Mouse (Mus musculus) 3134 (cell line): ENCODE measurements around the gene Gm20518.
A peak's percentile ranks its signal among the peaks of the same experiment; 100 is the strongest.

Source experiments
- DNase-seq: peaks from one replicate; pipeline ENCODE4 v3.0.0-alpha.2; 2011; ENCODE audit warnings: low spot score; ENCODE audit not compliant: insufficient read length; ENCODE audit errors: extremely low read depth

The Gm20518 gene

GRCm38 (mm10) chr16:17891567-17891959 lies at the start of gene Gm20518:
Gene Gm20518, minus strand, starts transcription at chr16:17891671.
- DNase-seq: peak; percentile 94

GRCm38 (mm10) chr16:17939255-17939751 lies 47.8 kb upstream of the Gm20518 start:
- no peak for DNase-seq

- peak; percentile 75 for DNase-seq
Measured at GRCm38 (mm10) chr16:17938821-17939220, 47.4 kb upstream of the Gm20518 start.

GRCm38 (mm10) chr16:17938187-17938586 lies 46.7 kb upstream of the Gm20518 start:
- DNase-seq: no peak

- DNase-seq: no peak
Measured at GRCm38 (mm10) chr16:17936776-17937175, 45.3 kb upstream of the Gm20518 start.

- no peak for DNase-seq
Measured at GRCm38 (mm10) chr16:17934445-17934910, 43.0 kb upstream of the Gm20518 start.

- DNase-seq: no peak
Measured at GRCm38 (mm10) chr16:17933594-17934444, 42.3 kb upstream of the Gm20518 start.

GRCm38 (mm10) chr16:17931906-17932460 lies 40.5 kb upstream of the Gm20518 start:
- no peak for DNase-seq

GRCm38 (mm10) chr16:17929631-17930030 lies 38.2 kb upstream of the Gm20518 start:
- DNase-seq: no peak

GRCm38 (mm10) chr16:17929211-17929610 lies 37.7 kb upstream of the Gm20518 start:
- DNase-seq: no peak

GRCm38 (mm10) chr16:17928627-17929104 lies 37.2 kb upstream of the Gm20518 start:
- DNase-seq: no peak

GRCm38 (mm10) chr16:17928087-17928580 lies 36.7 kb upstream of the Gm20518 start, which contains the start of gene Slc25a1:
Gene Slc25a1, minus strand, starts transcription at chr16:17928219.
- peak; percentile 93 for DNase-seq

- no peak for DNase-seq
Measured at GRCm38 (mm10) chr16:17927351-17928082, 36.0 kb upstream of the Gm20518 start.

- no peak for DNase-seq
Measured at GRCm38 (mm10) chr16:17922163-17922538, 30.7 kb upstream of the Gm20518 start.

GRCm38 (mm10) chr16:17921325-17922162 lies 30.1 kb upstream of the Gm20518 start:
- DNase-seq: peak; percentile 98

GRCm38 (mm10) chr16:17920586-17920985 lies 29.1 kb upstream of the Gm20518 start:
- no peak for DNase-seq

GRCm38 (mm10) chr16:17914307-17915249 lies 23.1 kb upstream of the Gm20518 start, which contains the start of gene Gsc2:
Gene Gsc2, minus strand, starts transcription at chr16:17915059.
- no peak for DNase-seq

- peak; percentile 88 for DNase-seq
Measured at GRCm38 (mm10) chr16:17911052-17911595, 19.7 kb upstream of the Gm20518 start, which contains the start of gene Ess2. Gene Ess2, minus strand, starts transcription at chr16:17911348.
